Mouse (Mus musculus) liver, embryonic 14.5 days (tissue): Measurements from ENCODE around the gene Dnhd1. TPM values are rescaled to one million over a fixed set of nuclear protein-coding genes. Genes with fewer than 3 reads are reported as not detected.

Experiments used
- ATAC-seq: fragments of 200-750 bp; cut with Nextera tagmentation; 2 replicates; pipeline ENCODE4 v1.8.0; 2017; ENCODE audit warnings: moderate number of reproducible peaks, mild to moderate bottlenecking, moderate library complexity; ENCODE audit not compliant: insufficient read depth
- DNase-seq, 3 experiments: peaks; one replicate each; pipeline ENCODE4 v3.0.0-alpha.2; 2012 to 2013; ENCODE audit warnings: low read depth in 3 of 3, low spot score in 3 of 3
- H3K27ac ChIP-seq: fragments of 300-500 bp; sonication (generic); 2 replicates; pipeline ENCODE4 v1.5.1; 2014; ENCODE audit warnings: moderate library complexity, mild to moderate bottlenecking, control low read depth, inconsistent platforms
- H3K27me3 ChIP-seq: fragments of 300-500 bp; sonication (generic); 2 replicates; pipeline ENCODE4 v1.6.1; 2014; ENCODE audit warnings: mild to moderate bottlenecking, low read length, moderate library complexity; ENCODE audit not compliant: control insufficient read depth, insufficient read depth
- H3K36me3 ChIP-seq: fragments of 300-500 bp; sonication (generic); replicated peaks from 2 replicates; pipeline ENCODE4 v1.6.1; 2014; ENCODE audit warnings: low read depth; ENCODE audit not compliant: control insufficient read depth, insufficient read depth
- H3K4me1 ChIP-seq, 2 experiments: fragments of 200-500 bp in 1 of 2; fragments of 300-500 bp in 1 of 2; sonication (generic) in 1 of 2; replicated peaks; 2 replicates each; pipeline ENCODE4 v1.6.1; 2012 to 2014; ENCODE audit warnings: antibody characterized with exemption in 1 of 2, inconsistent platforms in 1 of 2, low read length in 1 of 2; ENCODE audit not compliant: control insufficient read depth in 2 of 2, insufficient read depth in 2 of 2
- H3K4me2 ChIP-seq: fragments of 300-500 bp; sonication (generic); 2 replicates; pipeline ENCODE4 v1.6.1; 2014; ENCODE audit warnings: low read depth, mild to moderate bottlenecking, control low read depth, moderate library complexity
- H3K4me3 ChIP-seq, 2 experiments: fragments of 200-500 bp in 1 of 2; fragments of 300-500 bp in 1 of 2; sonication (generic) in 1 of 2; 2 replicates each; pipeline ENCODE4 v1.5.1; 2012 to 2014; ENCODE audit warnings: low read depth in 2 of 2, low read length in 2 of 2, mild to moderate bottlenecking in 2 of 2, control low read depth in 1 of 2, inconsistent platforms in 1 of 2, moderate library complexity in 1 of 2; ENCODE audit not compliant: insufficient read depth in 1 of 2
- H3K9ac ChIP-seq: fragments of 300-500 bp; sonication (generic); replicated peaks from 2 replicates; pipeline ENCODE4 v1.6.1; 2014; ENCODE audit warnings: mild to moderate bottlenecking, control low read depth, moderate library complexity
- H3K9me3 ChIP-seq: fragments of 300-500 bp; sonication (generic); 2 replicates; pipeline ENCODE4 v1.6.1; 2016; ENCODE audit warnings: low read length, mixed read lengths; ENCODE audit not compliant: control insufficient read depth
- CTCF ChIP-seq: IDR thresholded peaks from 2 replicates; pipeline ENCODE4 v1.5.1; 2016; ENCODE audit warnings: antibody characterized with exemption, low read depth, control low read depth
- EP300 ChIP-seq: IDR thresholded peaks from 2 replicates; pipeline ENCODE4 v1.6.1; 2016; ENCODE audit warnings: antibody characterized with exemption, low read depth
- WGBS: fragments of 180-500 bp; shearing (Covaris S2); extraction: QIAGEN DNeasy Blood & Tissue Kit; methylation state at CpG from one replicate; pipeline ENCODE4 v1.1.7; 2014; ENCODE audit not compliant: insufficient replicate concordance; 5-methylcytosine and 5-hydroxymethylcytosine counted together
- polyA plus RNA-seq, 2 experiments: library from polyadenylated mRNA; depleted of rRNA in 1 of 2; stranded (reverse) in 1 of 2; unstranded in 1 of 2; fragments of >200 nt; fragmentation: Nextera tagmentation in 1 of 2; extraction: Ambion mirVana in 1 of 2; gene quantifications; 2 replicates each; pipeline versions ENCODE4 v1.2.1 to v1.2.3; 2012 to 2014

Dnhd1 gene
- polyA plus RNA-seq (2012; rRNA removed) (0.57 and 0.70 TPM in 2 replicates), polyA plus RNA-seq (2014; fragmentation: Nextera tagmentation; extraction: Ambion mirVana) (0.11 and 0.14 TPM in 2 replicates)

GRCm38 (mm10) chr7:105650639-105651435 is at the start of gene Dnhd1:
Gene Dnhd1 (plus strand): TSS chr7:105650827.
- H3K9ac ChIP-seq, result peak within 1 kb of the TSS; percentile 59
- H3K36me3 ChIP-seq, result no peaks in the 10 kb centered on the region
- peak within 1 kb of the TSS; percentile 83 for H3K4me2 ChIP-seq
- DNase-seq, result peak; percentile 56 to 59 (median 58)
- peak within 1 kb of the TSS; percentile 54 to 65 for H3K4me3 ChIP-seq
- 3% methylated on average over 17 of the region's 17 CpGs for WGBS
- ATAC-seq, result peak; percentile 94
- H3K4me1 ChIP-seq, result no peaks in the 10 kb centered on the region
- no peak within 1 kb of the TSS for H3K27ac ChIP-seq
- no peaks in the 10 kb centered on the region for H3K27me3 ChIP-seq
- no peaks in the 10 kb centered on the region for H3K9me3 ChIP-seq
- TF ChIP-seq CTCF, result peak; percentile 76
- TF ChIP-seq EP300, result no peak

- Histone ChIP-seq H3K4me2 (no peak overlapping the region), H3K9ac (no peak overlapping the region), H3K4me3 (no peak overlapping the region), H3K36me3 (no peaks in the 10 kb centered on the region), H3K4me1 (0 out of 4 replicates have a peak, but pooled peaks cover 0 to 2% of the 10 kb centered on the region in 2 experiments), H3K27ac (no peak overlapping the region), H3K27me3 (no peaks in the 10 kb centered on the region), H3K9me3 (no peaks in the 10 kb centered on the region)
- TF ChIP-seq CTCF (peak; percentile 81), EP300 (no peak)
- 35% methylated on average over 9 of the region's 9 CpGs for WGBS
- ATAC-seq (peak; percentile 46; the same call in 1 of the 2 replicates), DNase-seq (peak in 2 of 3 experiments; percentile 22)
These were observed 47.6 kb upstream of the Dnhd1 start for GRCm38 (mm10) chr7:105602860-105603623.

GRCm38 (mm10) chr7:105608467-105608866 is 42.2 kb upstream of the Dnhd1 start:
- ATAC-seq (no peak), DNase-seq (no peak)
- TF ChIP-seq CTCF (no peak), EP300 (no peak)
- H3K27ac ChIP-seq, result no peak overlapping the region
- H3K27me3 ChIP-seq, result no peaks in the 10 kb centered on the region
- H3K9ac ChIP-seq, result no peak overlapping the region
- H3K4me1 ChIP-seq, result no peaks in the 10 kb centered on the region
- H3K9me3 ChIP-seq, result no peaks in the 10 kb centered on the region
- 47% methylated on average over 3 of the region's 3 CpGs for WGBS
- no peak overlapping the region for H3K4me2 ChIP-seq
- H3K36me3 ChIP-seq, result no peaks in the 10 kb centered on the region
- H3K4me3 ChIP-seq, result no peak overlapping the region

GRCm38 (mm10) chr7:105611767-105612166 is 38.9 kb upstream of the Dnhd1 start:
- Histone ChIP-seq H3K27me3 (no peaks in the 10 kb centered on the region), H3K36me3 (no peaks in the 10 kb centered on the region), H3K27ac (no peak overlapping the region), H3K9me3 (no peaks in the 10 kb centered on the region), H3K9ac (no peak overlapping the region), H3K4me2 (no peak overlapping the region), H3K4me1 (no peaks in the 10 kb centered on the region), H3K4me3 (no peak overlapping the region)
- WGBS, result 71% methylated on average over 1 of the region's 1 CpGs
- no peak for DNase-seq
- no peak for ATAC-seq
- no peak for TF ChIP-seq CTCF

- H3K4me1 ChIP-seq, result no peaks in the 10 kb centered on the region
- ATAC-seq (no peak), DNase-seq (no peak)
- H3K27ac ChIP-seq, result no peak overlapping the region
- H3K4me3 ChIP-seq, result no peak overlapping the region
- no peak overlapping the region for H3K4me2 ChIP-seq
- no peaks in the 10 kb centered on the region for H3K27me3 ChIP-seq
- no peaks in the 10 kb centered on the region for H3K36me3 ChIP-seq
- TF ChIP-seq EP300, result no peak
- no peak for TF ChIP-seq CTCF
- H3K9ac ChIP-seq, result no peak overlapping the region
- 54% methylated on average over 1 of the region's 1 CpGs for WGBS
- no peaks in the 10 kb centered on the region for H3K9me3 ChIP-seq
These were observed 36.2 kb upstream of the Dnhd1 start for GRCm38 (mm10) chr7:105614400-105614799.
